1 mouse cellular context compared by ENCODE assay signal in the genomic region with DNA sequence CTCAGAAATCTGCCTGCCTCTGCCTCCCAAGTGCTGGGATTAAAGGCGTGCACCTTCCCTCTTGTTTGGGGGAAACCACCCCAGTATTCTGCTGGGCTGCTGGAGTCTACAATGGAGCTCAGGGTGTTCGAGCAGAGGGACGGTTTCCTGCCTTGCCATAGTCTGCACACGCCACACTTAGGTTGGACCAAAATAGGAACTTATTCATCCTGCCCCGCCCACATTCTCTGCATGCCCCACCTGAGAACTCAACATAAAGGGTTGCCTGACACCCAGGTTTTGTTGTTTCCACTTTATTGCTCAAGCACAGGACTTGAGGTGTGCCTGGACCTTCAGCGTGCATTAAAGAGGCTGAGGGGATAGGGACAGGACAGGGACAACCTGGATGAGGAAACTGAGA.
TF ChIP-seq lines count a peak whose summit lies in the region.

No protein-coding gene starts in this region.

TF ChIP-seq in MEL, 35 proteins besides CTCF, POLR2A, EP300 and RAD21:
- TF ChIP-seq JUND (IDR thresholded peaks at IDR 0.05; ENCODE audit: low read depth, low read length) = no peak
- no peak for TF ChIP-seq ETS1 (IDR thresholded peaks at IDR 0.05; ENCODE audit: low read depth, low read length)
- TF ChIP-seq USF2 (IDR thresholded peaks at IDR 0.05; ENCODE audit: borderline replicate concordance in 1 of 2, insufficient read depth in 1 of 2, low read depth in 1 of 2, low read length in 2 of 2) = no peak
- TF ChIP-seq E2F4 (IDR thresholded peaks at IDR 0.05; ENCODE audit: borderline replicate concordance, low read depth, low read length) = no peak
- TF ChIP-seq TAL1 (IDR thresholded peaks at IDR 0.05; ENCODE audit: low read length) = no peak
- TF ChIP-seq SMC3 (IDR thresholded peaks at IDR 0.05; ENCODE audit: low read depth, low read length) = no peak
- TF ChIP-seq TCF12 (IDR thresholded peaks at IDR 0.05; ENCODE audit: low read depth, low read length) = no peak
- no peak for TF ChIP-seq MXI1 (IDR thresholded peaks at IDR 0.05; ENCODE audit: low read depth, low read length)
- TF ChIP-seq USF1 (IDR thresholded peaks at IDR 0.05; ENCODE audit: low read depth, low read length) = no peak
- no peak for TF ChIP-seq CHD1 (IDR thresholded peaks at IDR 0.05; ENCODE audit: low read depth, low read length)
- no peak for TF ChIP-seq HCFC1 (IDR thresholded peaks at IDR 0.05; ENCODE audit: low read depth, low read length)
- no peak for TF ChIP-seq TBP (IDR thresholded peaks at IDR 0.05; ENCODE audit: low read depth, low read length)
